Mouse (Mus musculus): ENCODE measurements at regions not wholly inside any gene's neighbourhood (a gene's known extent, or its start where the extent isn't known, plus 50 kb on each side); places are given as distances from the start of the nearest gene placed in this dataset.

GRCm38 (mm10) chr15:59804821-59805220, 211.6 kb downstream of the 4933412E24Rik start:
- 78% methylated on average over 2 of the region's 2 CpGs for whole genome bisulfite sequencing
- H3K27ac ChIP-seq (ENCODE audit: low read depth, low read length): no peak overlapping the region
- no peaks in the 10 kb centered on the region for H3K36me3 ChIP-seq (ENCODE audit: control insufficient read depth, insufficient read depth, low read length)
- DNase-seq (ENCODE audit: low spot score): no peak
- no peaks in the 10 kb centered on the region for H3K9me3 ChIP-seq (ENCODE audit: control insufficient read depth, low read length)
- no peak overlapping the region for H3K9ac ChIP-seq (ENCODE audit: low read depth, low read length)
- no peak for ATAC-seq (replicated peaks; ENCODE audit: low FRiP score)
- H3K4me2 ChIP-seq: no peak overlapping the region
- no peak overlapping the region for H3K4me3 ChIP-seq (ENCODE audit: low read depth, low read length)
- no peaks in the 10 kb centered on the region for H3K27me3 ChIP-seq (replicated peaks; ENCODE audit: control insufficient read depth, insufficient read depth, low read length)
- H3K4me1 ChIP-seq (replicated peaks; ENCODE audit: control insufficient read depth, insufficient read depth, low read length): no peaks in the 10 kb centered on the region

- H3K4me1 ChIP-seq (replicated peaks; ENCODE audit: control insufficient read depth, insufficient read depth, low read length): no peaks in the 10 kb centered on the region
- no peak overlapping the region for H3K4me2 ChIP-seq
- no peaks in the 10 kb centered on the region for H3K36me3 ChIP-seq (ENCODE audit: control insufficient read depth, insufficient read depth, low read length)
- H3K4me3 ChIP-seq (ENCODE audit: low read depth, low read length): no peak overlapping the region
- DNase-seq (ENCODE audit: low spot score) (no peak), ATAC-seq (replicated peaks; ENCODE audit: low FRiP score) (no peak)
- H3K27me3 ChIP-seq (replicated peaks; ENCODE audit: control insufficient read depth, insufficient read depth, low read length): no peaks in the 10 kb centered on the region
- WGBS: 79% methylated on average over 7 of the region's 7 CpGs
- no peaks in the 10 kb centered on the region for H3K9me3 ChIP-seq (ENCODE audit: control insufficient read depth, low read length)
- H3K9ac ChIP-seq (ENCODE audit: low read depth, low read length): no peak overlapping the region
- no peak overlapping the region for H3K27ac ChIP-seq (ENCODE audit: low read depth, low read length)
Measured at GRCm38 (mm10) chr15:59804394-59804793, 212.0 kb downstream of the 4933412E24Rik start.

DNA sequence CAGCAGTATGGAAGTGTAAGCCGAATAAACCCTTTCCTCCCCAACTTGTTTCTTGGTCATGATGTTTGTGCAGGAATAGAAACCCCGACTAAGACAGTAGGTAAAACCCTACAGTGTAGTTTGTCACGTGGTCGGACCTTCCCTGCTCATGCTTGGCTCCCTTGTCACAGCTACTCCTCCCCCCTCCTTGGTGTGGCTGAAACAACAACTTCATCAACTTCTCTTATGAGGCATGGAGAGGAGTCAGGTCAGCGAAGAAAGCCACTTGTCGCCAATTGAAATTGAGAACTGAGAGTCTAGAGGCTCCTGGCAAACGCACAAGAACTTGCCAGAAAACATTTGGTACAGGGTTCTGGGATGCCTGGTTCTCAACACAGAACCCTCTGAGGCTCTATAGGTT, 214.1 kb downstream of the 4933412E24Rik start:
- Histone ChIP-seq H3K36me3 (ENCODE audit: control insufficient read depth, insufficient read depth, low read length) (no peaks in the 10 kb centered on the region), H3K27me3 (replicated peaks; ENCODE audit: control insufficient read depth, insufficient read depth, low read length) (no peaks in the 10 kb centered on the region), H3K4me1 (replicated peaks; ENCODE audit: control insufficient read depth, insufficient read depth, low read length) (no peaks in the 10 kb centered on the region; the same call in 1 of the 2 replicates), H3K27ac (ENCODE audit: low read depth, low read length) (no peak overlapping the region), H3K4me3 (ENCODE audit: low read depth, low read length) (no peak overlapping the region), H3K9me3 (ENCODE audit: control insufficient read depth, low read length) (no peaks in the 10 kb centered on the region), H3K4me2 (no peak overlapping the region), H3K9ac (ENCODE audit: low read depth, low read length) (no peak overlapping the region)
- DNase-seq (ENCODE audit: low spot score): no peak
- no peak for ATAC-seq (replicated peaks; ENCODE audit: low FRiP score)
- WGBS: 74% methylated on average over 6 of the region's 7 CpGs

DNA sequence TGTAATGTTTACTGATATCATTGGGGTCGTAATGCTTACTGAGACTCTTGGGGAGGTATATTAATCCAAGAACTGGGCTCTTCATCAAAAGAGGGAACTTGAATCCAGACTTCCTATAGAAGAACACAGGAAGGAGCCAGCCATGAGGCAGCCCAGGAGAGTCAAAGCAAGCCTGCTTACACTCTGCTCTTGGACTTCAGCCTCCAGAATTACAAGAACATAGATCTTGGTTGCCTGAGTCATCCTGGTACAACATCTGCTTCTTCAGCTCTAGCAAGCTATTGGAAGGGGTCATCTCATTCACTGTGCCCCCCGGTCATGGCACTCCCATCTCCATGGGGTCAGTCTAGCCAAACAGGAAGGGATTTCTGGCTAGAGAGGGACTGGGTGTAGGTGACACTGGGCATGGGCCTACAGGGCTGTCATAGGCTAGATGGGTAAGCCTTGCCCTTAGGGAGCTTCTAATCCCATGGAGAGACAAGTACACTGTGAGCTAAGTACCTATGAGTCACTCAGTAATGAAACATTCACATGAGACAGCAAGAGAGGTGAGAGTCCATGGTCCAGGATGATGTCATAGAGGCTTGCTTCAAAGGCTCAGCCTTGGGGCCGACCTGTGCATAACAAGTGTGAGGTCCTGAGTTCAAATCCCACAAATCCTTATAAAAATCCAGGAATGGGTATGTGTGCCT, 217.1 kb downstream of the 4933412E24Rik start:
- ATAC-seq (replicated peaks; ENCODE audit: low FRiP score): no peak

GRCm38 (mm10) chr15:59798486-59798885, 217.9 kb downstream of the 4933412E24Rik start:
- DNase-seq (ENCODE audit: low spot score) (no peak), ATAC-seq (replicated peaks; ENCODE audit: low FRiP score) (no peak)
- Histone ChIP-seq H3K4me2 (no peak overlapping the region), H3K36me3 (ENCODE audit: control insufficient read depth, insufficient read depth, low read length) (no peaks in the 10 kb centered on the region), H3K4me1 (replicated peaks; ENCODE audit: control insufficient read depth, insufficient read depth, low read length) (no peaks in the 10 kb centered on the region; the same call in 1 of the 2 replicates), H3K9me3 (ENCODE audit: control insufficient read depth, low read length) (no peaks in the 10 kb centered on the region), H3K9ac (ENCODE audit: low read depth, low read length) (no peak overlapping the region), H3K27ac (ENCODE audit: low read depth, low read length) (no peak overlapping the region), H3K4me3 (ENCODE audit: low read depth, low read length) (no peak overlapping the region), H3K27me3 (replicated peaks; ENCODE audit: control insufficient read depth, insufficient read depth, low read length) (no peaks in the 10 kb centered on the region)

More for the DNA sequence above, 217.1 kb downstream of the 4933412E24Rik start:
- WGBS: 82% methylated on average over 3 of the region's 3 CpGs
- Histone ChIP-seq H3K4me3 (ENCODE audit: low read depth, low read length) (no peak overlapping the region), H3K27me3 (replicated peaks; ENCODE audit: control insufficient read depth, insufficient read depth, low read length) (no peaks in the 10 kb centered on the region), H3K9ac (ENCODE audit: low read depth, low read length) (no peak overlapping the region), H3K9me3 (ENCODE audit: control insufficient read depth, low read length) (no peaks in the 10 kb centered on the region), H3K27ac (ENCODE audit: low read depth, low read length) (no peak overlapping the region), H3K4me2 (no peak overlapping the region), H3K36me3 (ENCODE audit: control insufficient read depth, insufficient read depth, low read length) (no peaks in the 10 kb centered on the region), H3K4me1 (replicated peaks; ENCODE audit: control insufficient read depth, insufficient read depth, low read length) (no peaks in the 10 kb centered on the region; the same call in 1 of the 2 replicates)
- DNase-seq (ENCODE audit: low spot score): no peak

GRCm38 (mm10) chr15:59795717-59796116, 220.7 kb downstream of the 4933412E24Rik start:
- Histone ChIP-seq H3K4me3 (ENCODE audit: low read depth, low read length) (no peak overlapping the region), H3K4me1 (replicated peaks; ENCODE audit: control insufficient read depth, insufficient read depth, low read length) (no peaks in the 10 kb centered on the region; the same call in 1 of the 2 replicates), H3K27ac (ENCODE audit: low read depth, low read length) (no peak overlapping the region), H3K9ac (ENCODE audit: low read depth, low read length) (no peak overlapping the region), H3K27me3 (replicated peaks; ENCODE audit: control insufficient read depth, insufficient read depth, low read length) (no peaks in the 10 kb centered on the region), H3K9me3 (ENCODE audit: control insufficient read depth, low read length) (no peaks in the 10 kb centered on the region), H3K36me3 (ENCODE audit: control insufficient read depth, insufficient read depth, low read length) (no peaks in the 10 kb centered on the region), H3K4me2 (no peak overlapping the region)
- DNase-seq (ENCODE audit: low spot score) (no peak), ATAC-seq (replicated peaks; ENCODE audit: low FRiP score) (no peak)
- 52% methylated on average over 5 of the region's 5 CpGs for WGBS

DNA sequence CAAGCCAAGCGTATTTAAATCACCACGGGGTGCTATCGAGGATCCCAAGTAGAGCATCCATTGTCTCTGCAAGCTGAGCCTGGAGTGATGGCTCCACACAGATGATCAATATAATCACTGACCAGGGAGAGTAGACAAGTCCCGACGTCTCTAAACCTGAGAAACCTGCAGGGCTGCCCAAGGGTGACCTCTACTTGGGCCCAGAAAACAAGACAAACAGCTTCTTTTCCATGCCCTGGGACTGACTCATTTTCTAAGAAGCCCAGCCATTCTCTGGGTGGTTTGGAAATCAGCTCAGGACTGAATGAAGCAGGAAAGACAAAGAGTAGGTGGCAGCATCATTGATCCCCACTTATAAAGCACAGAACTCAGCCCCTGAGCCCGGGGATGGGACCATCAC, 221.5 kb downstream of the 4933412E24Rik start:
- no peak overlapping the region for H3K4me2 ChIP-seq
- H3K4me3 ChIP-seq (ENCODE audit: low read depth, low read length): no peak overlapping the region
- H3K4me1 ChIP-seq (replicated peaks; ENCODE audit: control insufficient read depth, insufficient read depth, low read length): no peaks in the 10 kb centered on the region; the same call in 1 of the 2 replicates
- ATAC-seq (replicated peaks; ENCODE audit: low FRiP score) (no peak), DNase-seq (ENCODE audit: low spot score) (no peak)
- H3K36me3 ChIP-seq (ENCODE audit: control insufficient read depth, insufficient read depth, low read length): no peaks in the 10 kb centered on the region
- H3K27ac ChIP-seq (ENCODE audit: low read depth, low read length): no peak overlapping the region
- H3K9ac ChIP-seq (ENCODE audit: low read depth, low read length): no peak overlapping the region
- H3K27me3 ChIP-seq (replicated peaks; ENCODE audit: control insufficient read depth, insufficient read depth, low read length): no peaks in the 10 kb centered on the region
- H3K9me3 ChIP-seq (ENCODE audit: control insufficient read depth, low read length): no peaks in the 10 kb centered on the region
- 81% methylated on average over 6 of the region's 6 CpGs for WGBS

- H3K27ac ChIP-seq (ENCODE audit: low read depth, low read length): no peak overlapping the region
- 78% methylated on average over 4 of the region's 4 CpGs for WGBS
- ATAC-seq (replicated peaks; ENCODE audit: low FRiP score): no peak
Measured at GRCm38 (mm10) chr15:59786706-59787425, 229.5 kb downstream of the 4933412E24Rik start.

More at GRCm38 (mm10) chr15:59786706-59787425, 229.5 kb downstream of the 4933412E24Rik start:
- Histone ChIP-seq H3K27me3 (replicated peaks; ENCODE audit: control insufficient read depth, insufficient read depth, low read length) (peaks cover 4% of the 10 kb centered on the region; the same call in 1 of the 2 replicates), H3K4me1 (replicated peaks; ENCODE audit: control insufficient read depth, insufficient read depth, low read length) (peaks cover 9% of the 10 kb centered on the region; the same call in 1 of the 2 replicates), H3K4me2 (no peak overlapping the region), H3K4me3 (ENCODE audit: low read depth, low read length) (no peak overlapping the region), H3K9me3 (ENCODE audit: control insufficient read depth, low read length) (no peaks in the 10 kb centered on the region), H3K36me3 (ENCODE audit: control insufficient read depth, insufficient read depth, low read length) (no peaks in the 10 kb centered on the region), H3K9ac (ENCODE audit: low read depth, low read length) (no peak overlapping the region)
- no peak for DNase-seq (ENCODE audit: low spot score)
